Mouse (Mus musculus): ENCODE measurements around the gene Ablim1.

DNA sequence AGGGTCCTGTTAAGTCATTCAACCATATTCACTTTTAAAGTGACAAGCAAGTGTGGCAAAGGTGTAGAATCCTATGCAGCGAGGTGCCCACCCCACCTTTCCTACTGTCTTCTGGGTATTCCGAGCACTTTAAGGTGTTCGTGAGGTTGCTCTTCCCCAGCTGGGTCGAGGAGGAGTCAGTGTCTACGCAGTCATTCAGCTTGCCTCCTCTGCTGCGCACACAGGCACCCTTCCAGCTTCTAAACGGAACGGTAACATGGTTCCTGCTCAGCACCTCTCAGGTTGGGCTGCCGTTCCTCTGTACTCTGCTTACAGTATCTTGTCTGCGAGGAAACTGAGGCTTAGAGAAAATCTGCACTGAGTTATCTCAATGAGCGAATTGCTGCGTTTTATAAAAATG is 40.4 kb downstream of the Ablim1 start:
- TF ChIP-seq CTCF (IDR thresholded peaks at IDR 0.05; ENCODE audit: low read depth): no peak
- no peak for TF ChIP-seq EP300 (IDR thresholded peaks at IDR 0.05; ENCODE audit: low read depth)
